11 mouse cellular contexts compared by ENCODE assay signal in genomic region chr11:112840495-112840828, GRCm38 (mm10). TPM values are rescaled to one million over a fixed set of nuclear protein-coding genes. Genes with fewer than 3 reads are reported as not detected.
DNase-seq lines count a peak whose midpoint lies in the region; ATAC-seq lines count a peak whose summit lies in the region.
"Had no signal": no experiment of that assay in that cellular context is flagged by ENCODE, and none has a peak within 500 bp of the region (broad histone marks: within the 10 kb centered on the region; RNA-seq: fewer than 3 reads in every experiment).

No protein-coding gene starts in this region.

- no peak overlapping the region for H3K4me3 ChIP-seq in kidney, embryonic 16.5 days (ENCODE audit: low read length)
- no peak overlapping the region for H3K4me3 ChIP-seq in embryonic facial prominence, embryonic 13.5 days
- H3K4me3 ChIP-seq in hindbrain, embryonic 16.5 days (ENCODE audit: low read length), result no peak overlapping the region
- no peak overlapping the region for H3K4me3 ChIP-seq in neural tube, embryonic 13.5 days
- H3K4me3 ChIP-seq: myocyte had no signal

- no peak overlapping the region for H3K9ac ChIP-seq in kidney, embryonic 16.5 days (replicated peaks; ENCODE audit: low read length)
- H3K9ac ChIP-seq in embryonic facial prominence, embryonic 13.5 days, result no peak overlapping the region
- H3K9ac ChIP-seq in hindbrain, embryonic 16.5 days (ENCODE audit: low read depth, low read length), result no peak overlapping the region
- no peak overlapping the region for H3K9ac ChIP-seq in neural tube, embryonic 13.5 days

- no peak for ATAC-seq in kidney, embryonic 16.5 days (ENCODE audit: low FRiP score, low TSS enrichment)
- ATAC-seq in embryonic facial prominence, embryonic 13.5 days (ENCODE audit: insufficient number of reproducible peaks, insufficient read depth, low FRiP score, low TSS enrichment, low read depth), result no peak
- ATAC-seq in hindbrain, embryonic 16.5 days, result peak; percentile 67; the same call in 1 of the 2 replicates
- ATAC-seq in neural tube, embryonic 13.5 days (ENCODE audit: low read depth), result no peak

- H3K36me3 ChIP-seq in kidney, embryonic 16.5 days (ENCODE audit: insufficient read depth, low read length), result no peaks in the 10 kb centered on the region
- no peaks in the 10 kb centered on the region for H3K36me3 ChIP-seq in embryonic facial prominence, embryonic 13.5 days
- no peaks in the 10 kb centered on the region for H3K36me3 ChIP-seq in hindbrain, embryonic 16.5 days (ENCODE audit: control insufficient read depth, insufficient read depth, low read length)
- no peaks in the 10 kb centered on the region for H3K36me3 ChIP-seq in neural tube, embryonic 13.5 days

- H3K9me3 ChIP-seq in kidney, embryonic 16.5 days (ENCODE audit: low read length), result no peaks in the 10 kb centered on the region
- no peaks in the 10 kb centered on the region for H3K9me3 ChIP-seq in embryonic facial prominence, embryonic 13.5 days
- no peaks in the 10 kb centered on the region for H3K9me3 ChIP-seq in hindbrain, embryonic 16.5 days (ENCODE audit: control insufficient read depth, low read length)
- no peaks in the 10 kb centered on the region for H3K9me3 ChIP-seq in neural tube, embryonic 13.5 days

- no peak overlapping the region for H3K27ac ChIP-seq in kidney, embryonic 16.5 days (ENCODE audit: low read length)
- no peak overlapping the region for H3K27ac ChIP-seq in embryonic facial prominence, embryonic 13.5 days
- peak overlapping the region; percentile 5; the same call in 1 of the 2 replicates for H3K27ac ChIP-seq in hindbrain, embryonic 16.5 days (ENCODE audit: low read depth, low read length)
- 0 out of 2 replicates have a peak overlapping the region, but pooled peaks have one; percentile 72 for H3K27ac ChIP-seq in neural tube, embryonic 13.5 days (replicated peaks)

- H3K4me2 ChIP-seq in kidney, embryonic 16.5 days (replicated peaks; ENCODE audit: low read depth, low read length), result peak overlapping the region; percentile 44
- peak overlapping the region; percentile 19 for H3K4me2 ChIP-seq in embryonic facial prominence, embryonic 13.5 days
- H3K4me2 ChIP-seq in hindbrain, embryonic 16.5 days (ENCODE audit: low read length), result peak overlapping the region; percentile 14; the same call in 1 of the 2 replicates
- peak overlapping the region; percentile 9; the same call in 1 of the 2 replicates for H3K4me2 ChIP-seq in neural tube, embryonic 13.5 days

- DNase-seq in kidney, adult 18-20 months, result no peak
- no peak for DNase-seq in thymus, postnatal 0 days (ENCODE audit: low spot score)
- no peak for DNase-seq in frontal cortex, adult 2 months (ENCODE audit: extremely low spot score in 1 of 2, low spot score in 1 of 2)
- DNase-seq in cerebellum, adult 9-11 months, result no peak
- DNase-seq: kidney, adult 8-10 months; liver had no signal

- WGBS in kidney, embryonic 16.5 days, result 14% methylated on average over 10 of the region's 10 CpGs
- 11% methylated on average over 10 of the region's 10 CpGs for WGBS in embryonic facial prominence, embryonic 13.5 days
- 14% methylated on average over 10 of the region's 10 CpGs for WGBS in hindbrain, embryonic 16.5 days
- WGBS in neural tube, embryonic 13.5 days, result 7% methylated on average over 10 of the region's 10 CpGs

- 0 out of 2 replicates have a peak, but pooled peaks cover 3% of the 10 kb centered on the region for H3K4me1 ChIP-seq in kidney, embryonic 16.5 days (ENCODE audit: insufficient read depth, low read length)
- peaks cover 4% of the 10 kb centered on the region for H3K4me1 ChIP-seq in embryonic facial prominence, embryonic 13.5 days
- no peaks in the 10 kb centered on the region; the same call in 1 of the 2 replicates for H3K4me1 ChIP-seq in hindbrain, embryonic 16.5 days (ENCODE audit: control insufficient read depth, insufficient read depth, low read depth, low read length)
- H3K4me1 ChIP-seq in neural tube, embryonic 13.5 days (replicated peaks), result peaks cover 16% of the 10 kb centered on the region

- H3K27me3 ChIP-seq in kidney, embryonic 16.5 days (ENCODE audit: insufficient read depth, low read length), result no peaks in the 10 kb centered on the region
- 0 out of 2 replicates have a peak, but pooled peaks cover 3% of the 10 kb centered on the region for H3K27me3 ChIP-seq in embryonic facial prominence, embryonic 13.5 days
- no peaks in the 10 kb centered on the region for H3K27me3 ChIP-seq in hindbrain, embryonic 16.5 days (replicated peaks; ENCODE audit: control insufficient read depth, insufficient read depth, low read length)
- no peaks in the 10 kb centered on the region for H3K27me3 ChIP-seq in neural tube, embryonic 13.5 days

RNA-seq across cellular contexts. Expression of gene Sox9, which starts 58.4 kb away (rescaled TPM):
- 28.0 and 31.9 TPM in 2 replicates for polyA plus RNA-seq in kidney, embryonic 16.5 days (2015; fragmentation: Nextera tagmentation; extraction: Ambion mirVana)
- polyA plus RNA-seq in embryonic facial prominence, embryonic 13.5 days (2015; fragmentation: Nextera tagmentation; extraction: Ambion mirVana), result 108 and 155 TPM in 2 replicates
- 46.1 and 53.2 TPM in 2 replicates for polyA plus RNA-seq in hindbrain, embryonic 16.5 days (2015; fragmentation: Nextera tagmentation; extraction: Ambion mirVana)
- polyA plus RNA-seq in neural tube, embryonic 13.5 days (2015; fragmentation: Nextera tagmentation; extraction: Ambion mirVana), result 49.0 and 72.8 TPM in 2 replicates
- 6.0 and 7.2 TPM in 2 replicates for polyA plus RNA-seq in thymus, postnatal 0 days (2015; fragmentation: Nextera tagmentation; extraction: Ambion mirVana)
- 19.9 and 21.4 TPM in 2 replicates for polyA plus RNA-seq in frontal cortex, adult 2 months (2012; rRNA removed)

Comparison
In these comparisons a context has a peak if more than half of its experiments do, and no peak if none do; other contexts are left out.
1. H3K27ac ChIP-seq: peak in hindbrain, embryonic 16.5 days (single experiment) and neural tube, embryonic 13.5 days (single experiment); none in kidney, embryonic 16.5 days (single experiment) and embryonic facial prominence, embryonic 13.5 days (single experiment).
2. Peak in every context shown above with its lines, with median percentiles within 50 percentile points of each other: H3K4me2 ChIP-seq.